Mouse (Mus musculus): ENCODE results near the gene Il33.

- TF ChIP-seq CTCF (conservative IDR thresholded peaks at IDR 0.05; ENCODE audit: low read length) = no peak
- no peak for TF ChIP-seq NANOG (IDR thresholded peaks at IDR 0.05; ENCODE audit: borderline replicate concordance, low read length)
- no peak for TF ChIP-seq POU5F1 (IDR thresholded peaks at IDR 0.05; ENCODE audit: borderline replicate concordance, low read length)
Observed at GRCm38 (mm10) chr19:29947056-29947455, 22.1 kb downstream of the Il33 start.

Data from E14TG2a.4 (cell line).